10 mouse cellular contexts compared by ENCODE assay signal in genomic region chr17:78206421-78206820, GRCm38 (mm10). TPM values are rescaled to one million over a fixed set of nuclear protein-coding genes. Genes with fewer than 3 reads are reported as not detected.
A peak's percentile ranks its signal among the peaks of the same experiment; 100 is the strongest.
DNase-seq lines count a peak whose midpoint lies in the region; ATAC-seq and TF ChIP-seq lines count a peak whose summit lies in the region.
"Had no signal": no experiment of that assay in that cellular context is flagged by ENCODE, and none has a peak within 500 bp of the region (broad histone marks: within the 10 kb centered on the region; RNA-seq: fewer than 3 reads in every experiment).

No protein-coding gene starts in this region.

- peaks cover 37% of the 10 kb centered on the region for H3K79me3 ChIP-seq in C2C12 (ENCODE audit: low read depth)

- 16% methylated on average over 2 of the region's 2 CpGs for WGBS in lung, postnatal 0 days

- TF ChIP-seq CTCF in C2C12 (IDR thresholded peaks at IDR 0.05; ENCODE audit: control insufficient read depth, insufficient read depth, insufficient read length): no peak
- TF ChIP-seq CTCF in embryonic fibroblast, embryonic 13.5 days (IDR thresholded peaks at IDR 0.05; ENCODE audit: borderline replicate concordance, insufficient read depth, low read length): no peak
- TF ChIP-seq CTCF in lung, postnatal 0 days (IDR thresholded peaks at IDR 0.05): no peak

- H3K4me1 ChIP-seq in embryonic fibroblast, embryonic 13.5 days (ENCODE audit: control insufficient read depth, insufficient read depth, low read length): peaks cover 27% of the 10 kb centered on the region
- H3K4me1 ChIP-seq in lung, postnatal 0 days (ENCODE audit: insufficient read depth, low read depth, low read length): peaks cover 12% of the 10 kb centered on the region

- H3K27me3 ChIP-seq in C2C12 (ENCODE audit: control insufficient read depth, insufficient read depth, insufficient read length): no peaks in the 10 kb centered on the region
- H3K27me3 ChIP-seq in lung, postnatal 0 days (replicated peaks; ENCODE audit: insufficient read depth, low read length): peaks cover 13% of the 10 kb centered on the region; the same call in 1 of the 2 replicates

- DNase-seq in frontal cortex, postnatal 25 days (ENCODE audit: low spot score in 2 of 2): no peak
- peak; percentile 67 for DNase-seq in lung, postnatal 0 days (ENCODE audit: low spot score)
- no peak for DNase-seq in cerebellum, adult 9-11 months
- no peak for DNase-seq in right cerebral cortex, adult 18-20 months
- DNase-seq: cerebellum, adult 2 months; heart, postnatal 10 days had no signal

- no peaks in the 10 kb centered on the region for H3K9me3 ChIP-seq in lung, postnatal 0 days (ENCODE audit: low read length)

- ATAC-seq in frontal cortex, adult (ENCODE audit: low TSS enrichment): 0 out of 2 replicates have a peak, but pooled peaks have one; percentile 14
- ATAC-seq in lung, postnatal 0 days: peak; percentile 37
- ATAC-seq: intestine, postnatal 0 days had no signal

- H3K36me3 ChIP-seq in C2C12 (ENCODE audit: control insufficient read depth, insufficient read depth): no peaks in the 10 kb centered on the region
- no peaks in the 10 kb centered on the region for H3K36me3 ChIP-seq in lung, postnatal 0 days (ENCODE audit: insufficient read depth, low read length)

- H3K4me2 ChIP-seq in lung, postnatal 0 days (replicated peaks; ENCODE audit: low read depth, low read length): no peak overlapping the region

- peak overlapping the region; percentile 55 for H3K27ac ChIP-seq in embryonic fibroblast, embryonic 13.5 days (ENCODE audit: insufficient read depth, low read length)
- no peak overlapping the region for H3K27ac ChIP-seq in lung, postnatal 0 days (ENCODE audit: low read length)

- no peak overlapping the region for H3K9ac ChIP-seq in lung, postnatal 0 days (replicated peaks; ENCODE audit: low read depth)

- no peak overlapping the region for H3K4me3 ChIP-seq in C2C12 (ENCODE audit: insufficient read depth, poor library complexity, severe bottlenecking)
- no peak overlapping the region for H3K4me3 ChIP-seq in embryonic fibroblast, embryonic 13.5 days (ENCODE audit: insufficient read depth, low read length)
- H3K4me3 ChIP-seq in lung, postnatal 0 days (ENCODE audit: low read depth, low read length): no peak overlapping the region

- TF ChIP-seq POLR2A in embryonic fibroblast, embryonic 13.5 days (IDR thresholded peaks at IDR 0.05; ENCODE audit: low read depth, low read length): no peak

- H3ac ChIP-seq in C2C12 (ENCODE audit: control insufficient read depth, insufficient read length, low read depth): no peak overlapping the region

- no peak; the same call in 1 of the 2 replicates for TF ChIP-seq EP300 in lung, postnatal 0 days (IDR thresholded peaks at IDR 0.05)

- H3K79me2 ChIP-seq in C2C12 (ENCODE audit: control insufficient read depth, insufficient read depth): peaks cover 92% of the 10 kb centered on the region

TF ChIP-seq in C2C12, 6 proteins besides CTCF, POLR2A, EP300 and RAD21:
- TF ChIP-seq USF1 (IDR thresholded peaks at IDR 0.05; ENCODE audit: low read depth) (no peak), CEBPB (IDR thresholded peaks at IDR 0.05; ENCODE audit: low read depth) (peak; percentile 20)
TF ChIP-seq in C2C12: peak in this region for 1.

RNA-seq across cellular contexts. Expression of gene Crim1, which starts 6.4 kb away (rescaled TPM):
- 7.1 TPM for polyA plus RNA-seq in C2C12 (2012; fragmentation: generic; extraction: Trizol)
- polyA plus RNA-seq in embryonic fibroblast, embryonic 13.5 days (2011; ENCODE audit: insufficient read length, low read depth, missing spikeins): 55.2 and 102 TPM in 2 replicates
- 8.2 and 10.2 TPM in 2 replicates for polyA plus RNA-seq in lung, postnatal 0 days (2015; fragmentation: Nextera tagmentation; extraction: Ambion mirVana)
